Mouse (Mus musculus): ENCODE results near the gene Cldn5.

- TF ChIP-seq CTCF (IDR thresholded peaks at IDR 0.05; ENCODE audit: low read depth) (peak; percentile 58), EP300 (IDR thresholded peaks at IDR 0.05; ENCODE audit: low read depth) (no peak)
Measured at GRCm38 (mm10) chr16:18798841-18799240, 22.2 kb downstream of the Cldn5 start.

Data from liver, embryonic 14.5 days (tissue).